Mouse (Mus musculus) intestine, embryonic 15.5 days (tissue): ENCODE data around the gene Ankrd36. TPM values are rescaled to one million over a fixed set of nuclear protein-coding genes. Genes with fewer than 3 reads are reported as not detected.

Experiments used
- ATAC-seq: fragments of 200-750 bp; cut with Nextera tagmentation; 2 replicates; pipeline ENCODE4 v1.8.0; 2017; ENCODE audit warnings: moderate TSS enrichment, moderate library complexity
- H3K27ac ChIP-seq: fragments of 300-500 bp; sonication (generic); 2 replicates; pipeline ENCODE4 v1.5.1; 2015; ENCODE audit warnings: mild to moderate bottlenecking, inconsistent platforms
- H3K27me3 ChIP-seq: fragments of 300-500 bp; sonication (generic); replicated peaks from 2 replicates; pipeline ENCODE4 v1.6.1; 2015; ENCODE audit warnings: inconsistent platforms
- H3K36me3 ChIP-seq: fragments of 300-500 bp; sonication (generic); 2 replicates; pipeline ENCODE4 v1.6.1; 2015; ENCODE audit warnings: inconsistent platforms
- H3K4me1 ChIP-seq: fragments of 300-500 bp; sonication (generic); replicated peaks from 2 replicates; pipeline ENCODE4 v1.6.1; 2015; ENCODE audit warnings: inconsistent platforms
- H3K4me2 ChIP-seq: fragments of 300-500 bp; sonication (generic); replicated peaks from 2 replicates; pipeline ENCODE4 v1.6.1; 2015; ENCODE audit warnings: mild to moderate bottlenecking, inconsistent platforms
- H3K4me3 ChIP-seq: fragments of 300-500 bp; sonication (generic); replicated peaks from 2 replicates; pipeline ENCODE4 v1.5.1; 2015; ENCODE audit warnings: inconsistent platforms
- H3K9ac ChIP-seq: fragments of 300-500 bp; sonication (generic); 2 replicates; pipeline ENCODE4 v1.6.1; 2015; ENCODE audit warnings: inconsistent platforms
- H3K9me3 ChIP-seq: fragments of 300-500 bp; sonication (generic); 2 replicates; pipeline ENCODE4 v1.6.1; 2016; ENCODE audit warnings: inconsistent platforms
- WGBS: fragments of 180-500 bp; shearing (Covaris S2); methylation state at CpG from one replicate; pipeline ENCODE4 v1.1.7; 2015; 5-methylcytosine and 5-hydroxymethylcytosine counted together
- polyA plus RNA-seq: library from polyadenylated mRNA; unstranded; fragments of >200 nt; fragmentation: Nextera tagmentation; extraction: Ambion mirVana; gene quantifications from 2 replicates; pipeline ENCODE4 v1.2.1, GENCODE M21; 2015

The Ankrd36 gene
- polyA plus RNA-seq, 1 experiment from 2014 or later, result 0.16 TPM

- Histone ChIP-seq H3K9me3 (no peaks in the 10 kb centered on the region), H3K4me3 (no peak overlapping the region), H3K9ac (no peak overlapping the region), H3K27ac (no peak overlapping the region), H3K27me3 (no peaks in the 10 kb centered on the region), H3K36me3 (no peaks in the 10 kb centered on the region), H3K4me2 (no peak overlapping the region), H3K4me1 (no peaks in the 10 kb centered on the region)
- 58% methylated on average over 3 of the region's 3 CpGs for WGBS
- ATAC-seq, result no peak
Observed at GRCm38 (mm10) chr11:5560273-5560672, 9.2 kb upstream of the Ankrd36 start.

DNA sequence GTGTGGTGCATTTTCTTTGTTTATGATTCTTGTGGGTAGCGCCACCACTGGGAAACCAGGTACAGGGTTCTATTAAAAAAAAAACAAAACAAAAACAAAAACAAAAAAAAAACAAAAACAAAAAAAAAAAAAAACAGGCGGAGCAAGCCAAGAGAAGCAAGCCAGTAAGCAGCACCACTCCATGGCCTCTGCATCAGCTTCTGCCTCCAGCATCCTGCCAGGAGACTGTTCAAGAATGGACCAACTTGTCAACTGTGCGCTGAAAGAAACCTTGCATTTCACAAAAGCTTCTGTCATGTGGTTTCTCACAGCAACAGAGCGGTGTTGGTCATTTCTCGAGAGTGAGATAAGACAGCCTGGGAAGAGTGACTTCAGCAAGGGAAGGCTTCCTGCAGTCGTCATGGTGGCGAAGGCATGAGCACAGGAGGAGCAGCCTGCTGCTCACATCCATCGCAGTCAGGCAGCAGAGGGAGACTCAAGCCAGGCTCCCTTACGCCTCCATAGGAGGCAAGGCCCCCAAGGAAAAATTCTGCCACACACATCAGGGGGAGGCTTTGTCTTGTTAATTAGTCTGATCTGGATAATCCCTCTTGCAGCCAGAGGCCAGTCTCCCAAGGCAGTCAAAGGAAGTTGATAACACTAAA, 6.7 kb upstream of the Ankrd36 start:
- no peaks in the 10 kb centered on the region for H3K36me3 ChIP-seq
- no peaks in the 10 kb centered on the region for H3K9me3 ChIP-seq
- H3K4me1 ChIP-seq, result no peaks in the 10 kb centered on the region
- H3K4me3 ChIP-seq, result no peak overlapping the region
- no peak overlapping the region for H3K9ac ChIP-seq
- H3K27me3 ChIP-seq, result no peaks in the 10 kb centered on the region
- 39% methylated on average over 9 of the region's 9 CpGs for WGBS
- no peak for ATAC-seq
- no peak overlapping the region for H3K4me2 ChIP-seq
- no peak overlapping the region for H3K27ac ChIP-seq

DNA sequence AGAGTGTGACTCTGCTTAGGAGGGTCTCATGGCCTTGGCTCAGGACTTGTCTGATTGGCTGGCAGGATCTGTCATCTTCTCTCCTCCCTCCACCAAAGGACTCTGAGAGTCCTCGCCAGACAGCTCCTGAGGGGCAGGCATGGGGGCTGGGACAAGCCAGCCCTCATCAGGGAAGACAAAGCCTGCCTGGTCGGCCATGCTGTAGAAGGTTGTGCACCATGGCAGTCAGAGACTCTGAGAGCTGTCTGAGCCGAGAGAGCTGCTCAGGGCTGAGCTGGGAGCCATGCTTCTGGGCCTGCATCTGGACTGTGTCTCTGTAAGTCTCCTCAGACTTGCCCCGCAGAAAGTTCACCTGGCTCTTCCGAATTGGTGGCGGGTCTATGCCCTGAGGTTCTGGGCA, 5.6 kb upstream of the Ankrd36 start:
- no peaks in the 10 kb centered on the region for H3K4me1 ChIP-seq
- WGBS, result 71% methylated on average over 6 of the region's 6 CpGs
- H3K4me3 ChIP-seq, result no peak overlapping the region
- no peaks in the 10 kb centered on the region for H3K27me3 ChIP-seq
- ATAC-seq, result no peak
- H3K27ac ChIP-seq, result no peak overlapping the region
- H3K4me2 ChIP-seq, result no peak overlapping the region
- no peaks in the 10 kb centered on the region for H3K36me3 ChIP-seq
- no peaks in the 10 kb centered on the region for H3K9me3 ChIP-seq
- H3K9ac ChIP-seq, result no peak overlapping the region

GRCm38 (mm10) chr11:5565596-5565995, 3.9 kb upstream of the Ankrd36 start:
- ATAC-seq, result no peak
- WGBS, result 81% methylated on average over 3 of the region's 3 CpGs
- Histone ChIP-seq H3K27me3 (no peaks in the 10 kb centered on the region), H3K27ac (no peak overlapping the region), H3K9ac (no peak overlapping the region), H3K4me3 (no peak overlapping the region), H3K36me3 (no peaks in the 10 kb centered on the region), H3K9me3 (no peaks in the 10 kb centered on the region), H3K4me1 (no peaks in the 10 kb centered on the region), H3K4me2 (no peak overlapping the region)

- no peak overlapping the region for H3K4me3 ChIP-seq
- no peak overlapping the region for H3K9ac ChIP-seq
- no peak overlapping the region for H3K27ac ChIP-seq
- WGBS, result 71% methylated on average over 2 of the region's 2 CpGs
- no peaks in the 10 kb centered on the region for H3K9me3 ChIP-seq
- no peaks in the 10 kb centered on the region for H3K27me3 ChIP-seq
- H3K4me1 ChIP-seq, result no peaks in the 10 kb centered on the region
- ATAC-seq, result no peak
- no peaks in the 10 kb centered on the region for H3K36me3 ChIP-seq
- no peak overlapping the region for H3K4me2 ChIP-seq
Observed at GRCm38 (mm10) chr11:5566506-5566905, 3.0 kb upstream of the Ankrd36 start.

DNA sequence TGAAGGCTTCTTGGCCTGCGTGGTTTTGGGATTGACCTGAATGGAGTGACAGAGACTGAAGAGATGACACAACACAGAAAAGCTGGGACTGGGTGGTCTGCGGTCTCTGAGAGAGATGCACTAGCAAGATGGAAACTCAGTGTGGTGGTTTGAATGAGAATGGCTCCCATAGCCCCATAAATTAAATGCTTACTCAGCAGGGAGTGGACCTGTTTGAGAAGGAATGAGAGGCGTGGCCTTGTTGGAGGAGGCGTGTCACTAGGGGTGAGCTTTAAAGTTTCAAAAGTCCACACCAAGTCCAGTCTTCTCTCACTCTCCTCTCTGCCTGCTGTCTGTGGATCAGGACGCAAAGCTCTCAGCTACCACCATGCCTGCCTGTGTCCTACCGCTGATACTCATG, 1.8 kb upstream of the Ankrd36 start:
- Histone ChIP-seq H3K27ac (no peak overlapping the region), H3K27me3 (no peaks in the 10 kb centered on the region), H3K9ac (no peak overlapping the region), H3K36me3 (no peaks in the 10 kb centered on the region), H3K4me2 (no peak overlapping the region), H3K9me3 (no peaks in the 10 kb centered on the region), H3K4me1 (no peaks in the 10 kb centered on the region), H3K4me3 (no peak overlapping the region)
- 96% methylated on average over 6 of the region's 6 CpGs for WGBS
- no peak for ATAC-seq

DNA sequence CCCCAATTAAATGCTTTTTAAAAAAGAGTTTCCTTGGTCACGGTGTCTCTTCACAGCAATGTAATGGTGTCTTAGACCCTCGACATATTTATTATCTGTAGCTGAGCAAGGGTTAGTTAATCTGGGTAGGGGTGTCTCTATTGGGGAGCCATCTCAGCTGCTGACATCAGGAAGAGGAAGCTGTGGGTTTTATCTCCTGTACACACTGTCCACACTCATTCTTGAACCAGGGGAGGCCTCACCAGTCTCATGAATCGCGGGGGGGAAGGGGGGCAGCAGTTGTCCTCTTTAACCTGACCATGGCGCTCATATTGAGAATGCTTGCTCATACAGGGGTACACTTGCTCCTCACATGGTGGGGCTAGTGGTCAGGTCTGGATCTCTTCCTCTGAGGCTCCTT, 1.4 kb upstream of the Ankrd36 start:
- H3K9me3 ChIP-seq, result no peaks in the 10 kb centered on the region
- no peaks in the 10 kb centered on the region for H3K4me1 ChIP-seq
- no peak overlapping the region for H3K4me2 ChIP-seq
- no peak overlapping the region for H3K27ac ChIP-seq
- H3K27me3 ChIP-seq, result no peaks in the 10 kb centered on the region
- H3K36me3 ChIP-seq, result no peaks in the 10 kb centered on the region
- no peak overlapping the region for H3K4me3 ChIP-seq
- WGBS, result 89% methylated on average over 5 of the region's 5 CpGs
- no peak for ATAC-seq
- H3K9ac ChIP-seq, result no peak overlapping the region

DNA sequence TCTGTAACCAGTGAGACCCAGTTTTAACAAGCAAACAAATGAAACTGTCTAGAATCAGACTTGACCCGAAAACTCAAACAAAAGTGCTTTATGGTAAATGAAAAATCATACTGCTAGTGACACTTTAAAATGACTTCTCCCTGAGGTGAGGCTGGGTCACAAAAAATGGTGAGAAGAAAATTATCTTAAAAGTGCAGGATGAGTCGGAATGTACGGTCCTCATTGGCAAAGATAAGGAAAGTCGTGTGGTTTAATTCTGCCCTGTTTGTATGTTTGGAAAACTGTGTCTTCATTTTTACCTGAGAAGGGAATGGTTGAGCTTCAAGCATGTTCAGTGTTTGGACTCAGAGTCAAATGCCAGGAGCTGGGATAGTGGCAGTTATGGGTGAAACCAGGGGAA, 2.4 kb downstream of the Ankrd36 start:
- WGBS, result 86% methylated on average over 4 of the region's 4 CpGs
- no peak for ATAC-seq
- no peaks in the 10 kb centered on the region for H3K4me1 ChIP-seq
- no peak overlapping the region for H3K4me2 ChIP-seq
- no peak overlapping the region for H3K4me3 ChIP-seq
- no peaks in the 10 kb centered on the region for H3K27me3 ChIP-seq
- no peak overlapping the region for H3K27ac ChIP-seq
- no peak overlapping the region for H3K9ac ChIP-seq
- H3K36me3 ChIP-seq, result no peaks in the 10 kb centered on the region
- no peaks in the 10 kb centered on the region for H3K9me3 ChIP-seq

GRCm38 (mm10) chr11:5573821-5574220, 4.3 kb downstream of the Ankrd36 start:
- H3K4me3 ChIP-seq, result no peak overlapping the region

DNA sequence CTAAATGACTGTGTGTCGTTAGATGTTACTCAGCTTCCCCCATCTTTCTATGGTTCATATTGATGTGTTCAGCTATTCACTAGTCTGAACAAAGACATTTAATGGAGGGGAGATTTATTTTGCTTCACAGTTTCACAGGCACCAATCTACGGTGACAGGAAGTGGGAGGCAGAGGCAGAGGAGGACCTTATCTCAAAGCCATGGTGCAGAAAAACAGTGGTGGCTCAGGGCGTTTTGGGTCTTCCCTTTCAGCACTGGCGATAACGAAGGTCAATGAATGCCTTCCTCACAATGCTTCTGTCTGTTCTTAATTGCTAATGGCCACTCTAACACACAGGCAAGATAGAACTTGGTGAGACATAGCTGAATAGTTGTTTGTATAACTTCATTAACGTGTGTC, 5.6 kb downstream of the Ankrd36 start:
- H3K9ac ChIP-seq, result no peak overlapping the region
- no peak overlapping the region for H3K4me2 ChIP-seq
- no peak for ATAC-seq
- H3K36me3 ChIP-seq, result no peaks in the 10 kb centered on the region
- H3K4me3 ChIP-seq, result no peak overlapping the region
- 71% methylated on average over 6 of the region's 6 CpGs for WGBS
- H3K27ac ChIP-seq, result no peak overlapping the region
- no peaks in the 10 kb centered on the region for H3K4me1 ChIP-seq
- H3K27me3 ChIP-seq, result no peaks in the 10 kb centered on the region
- no peaks in the 10 kb centered on the region for H3K9me3 ChIP-seq

More at GRCm38 (mm10) chr11:5573821-5574220, 4.3 kb downstream of the Ankrd36 start:
- Histone ChIP-seq H3K9ac (no peak overlapping the region), H3K9me3 (no peaks in the 10 kb centered on the region), H3K36me3 (no peaks in the 10 kb centered on the region), H3K27ac (no peak overlapping the region), H3K4me2 (no peak overlapping the region), H3K4me1 (no peaks in the 10 kb centered on the region), H3K27me3 (no peaks in the 10 kb centered on the region)
- WGBS, result 75% methylated on average over 2 of the region's 2 CpGs
- ATAC-seq, result no peak; the same call in 1 of the 2 replicates

- H3K4me1 ChIP-seq, result no peaks in the 10 kb centered on the region
- H3K36me3 ChIP-seq, result no peaks in the 10 kb centered on the region
- WGBS, result 71% methylated on average over 6 of the region's 6 CpGs
- H3K27ac ChIP-seq, result no peak overlapping the region
- H3K27me3 ChIP-seq, result no peaks in the 10 kb centered on the region
- ATAC-seq, result no peak
- H3K4me2 ChIP-seq, result no peak overlapping the region
- no peak overlapping the region for H3K4me3 ChIP-seq
- H3K9ac ChIP-seq, result no peak overlapping the region
- no peaks in the 10 kb centered on the region for H3K9me3 ChIP-seq
Observed at GRCm38 (mm10) chr11:5592336-5592735, 22.9 kb downstream of the Ankrd36 start.

DNA sequence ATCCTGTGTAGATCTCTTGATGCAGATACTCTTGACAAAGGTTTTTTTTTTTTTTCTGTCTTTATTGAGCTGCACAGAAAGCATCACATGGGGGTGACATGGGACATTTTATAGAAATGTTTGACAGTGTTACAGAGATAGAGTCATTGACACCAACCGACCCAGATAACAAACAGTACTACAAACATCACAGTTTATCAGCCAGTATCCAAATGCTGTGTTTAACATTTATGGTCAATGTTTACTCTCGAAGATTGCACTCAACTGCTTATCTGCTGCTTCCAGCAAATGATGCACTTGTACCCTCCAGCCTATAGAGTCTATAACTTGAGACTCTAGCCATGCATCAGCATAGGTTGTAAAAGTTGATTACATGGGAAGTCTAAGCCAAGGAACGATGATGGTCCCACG, 25.9 kb downstream of the Ankrd36 start:
- 46% methylated on average over 4 of the region's 4 CpGs for WGBS
- Histone ChIP-seq H3K4me2 (no peak overlapping the region), H3K4me3 (no peak overlapping the region), H3K4me1 (0 out of 2 replicates have a peak, but pooled peaks cover 5% of the 10 kb centered on the region), H3K36me3 (no peaks in the 10 kb centered on the region), H3K9ac (no peak overlapping the region), H3K9me3 (no peaks in the 10 kb centered on the region), H3K27ac (no peak overlapping the region), H3K27me3 (no peaks in the 10 kb centered on the region)
- ATAC-seq, result no peak

- H3K4me1 ChIP-seq, result 0 out of 2 replicates have a peak, but pooled peaks cover 5% of the 10 kb centered on the region
- no peak overlapping the region for H3K27ac ChIP-seq
- no peak overlapping the region for H3K4me3 ChIP-seq
- 81% methylated on average over 5 of the region's 5 CpGs for WGBS
- H3K9ac ChIP-seq, result no peak overlapping the region
- H3K27me3 ChIP-seq, result no peaks in the 10 kb centered on the region
- no peaks in the 10 kb centered on the region for H3K9me3 ChIP-seq
- ATAC-seq, result no peak
- H3K4me2 ChIP-seq, result no peak overlapping the region
- no peaks in the 10 kb centered on the region for H3K36me3 ChIP-seq
Observed at GRCm38 (mm10) chr11:5595792-5596191, 26.3 kb downstream of the Ankrd36 start.
